Mouse (Mus musculus) right cerebral cortex, postnatal 14 days (tissue): Measurements from ENCODE around the gene Hipk4.

ENCODE experiments used
- DNase-seq: peaks from one replicate; pipeline ENCODE4 v3.0.0; 2022

The Hipk4 gene

GRCm38 (mm10) chr7:27541922-27542321 is 18.9 kb downstream of the Hipk4 start:
- no peak for DNase-seq

- DNase-seq = peak; percentile 91
Measured at GRCm38 (mm10) chr7:27542392-27543033, 19.4 kb downstream of the Hipk4 start.

- no peak for DNase-seq
Measured at GRCm38 (mm10) chr7:27543065-27543464, 20.0 kb downstream of the Hipk4 start.

- DNase-seq = no peak
Measured at GRCm38 (mm10) chr7:27543851-27544250, 20.8 kb downstream of the Hipk4 start.

- DNase-seq = no peak
Measured at GRCm38 (mm10) chr7:27544675-27545370, 21.8 kb downstream of the Hipk4 start.

GRCm38 (mm10) chr7:27549597-27549996 is 26.5 kb downstream of the Hipk4 start:
- no peak for DNase-seq

GRCm38 (mm10) chr7:27552070-27552469 is 29.0 kb downstream of the Hipk4 start:
- no peak for DNase-seq

- peak; percentile 95 for DNase-seq
Measured at GRCm38 (mm10) chr7:27552931-27553513, 30.0 kb downstream of the Hipk4 start, which contains the start of the genes Pld3 and 2310022A10Rik. TSS of gene Pld3 (minus strand) at chr7:27553218. TSS of gene 2310022A10Rik (plus strand) at chr7:27553233.

- DNase-seq = no peak
Measured at GRCm38 (mm10) chr7:27560291-27560887, 37.3 kb downstream of the Hipk4 start.

GRCm38 (mm10) chr7:27560978-27561377 is 37.9 kb downstream of the Hipk4 start:
- DNase-seq = no peak

GRCm38 (mm10) chr7:27569580-27570224 is 46.6 kb downstream of the Hipk4 start:
- no peak for DNase-seq

GRCm38 (mm10) chr7:27572133-27572532 is 49.1 kb downstream of the Hipk4 start:
- DNase-seq = no peak

GRCm38 (mm10) chr7:27574124-27574880 is 51.2 kb downstream of the Hipk4 start:
- no peak for DNase-seq

- peak; percentile 50 for DNase-seq
Measured at GRCm38 (mm10) chr7:27576914-27577313, 53.8 kb downstream of the Hipk4 start.

GRCm38 (mm10) chr7:27577589-27577988 is 54.5 kb downstream of the Hipk4 start:
- DNase-seq = no peak

GRCm38 (mm10) chr7:27578465-27578864 is 55.4 kb downstream of the Hipk4 start:
- DNase-seq = no peak

- DNase-seq = no peak
Measured at GRCm38 (mm10) chr7:27580380-27581174, 57.5 kb downstream of the Hipk4 start.
